ENCODE assay signal across 25 mouse cellular contexts in the genomic region with DNA sequence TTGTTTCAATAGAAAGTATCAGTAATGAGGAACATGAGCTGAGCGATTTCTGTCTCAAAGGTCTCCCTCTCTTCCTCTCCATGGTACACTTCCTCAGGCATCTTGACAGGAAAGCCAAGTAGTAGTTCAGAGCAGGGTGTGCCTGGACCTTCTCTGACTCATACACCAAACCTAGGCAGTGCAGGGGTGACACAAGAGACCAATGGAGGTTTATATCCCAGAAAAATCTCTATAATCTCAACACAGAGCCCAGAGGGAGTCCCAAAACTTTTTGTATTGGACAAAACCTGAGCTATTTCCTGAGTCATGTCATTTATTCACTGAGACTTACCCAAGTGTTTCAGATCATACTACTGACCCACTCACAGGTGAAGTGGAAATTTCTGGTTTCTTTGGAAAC. TPM values are rescaled to one million over a fixed set of nuclear protein-coding genes. Genes with fewer than 3 reads are reported as not detected.
A peak's percentile ranks its signal among the peaks of the same experiment; 100 is the strongest.
DNase-seq lines count a peak whose midpoint lies in the region; ATAC-seq lines count a peak whose summit lies in the region.
"Had no signal": no experiment of that assay in that cellular context is flagged by ENCODE, and none has a peak within 500 bp of the region (broad histone marks: within the 10 kb centered on the region; RNA-seq: fewer than 3 reads in every experiment).

A gene (minus strand): TSS at position 101 of the 400 bp plus-strand sequence.

- H3K4me1 ChIP-seq in midbrain, embryonic 11.5 days (ENCODE audit: control insufficient read depth, insufficient read depth, low read length), result no peaks in the 10 kb centered on the region
- H3K4me1 ChIP-seq in midbrain, embryonic 10.5 days, result peaks cover 2% of the 10 kb centered on the region; the same call in 1 of the 2 replicates

- no peaks in the 10 kb centered on the region for H3K9me3 ChIP-seq in midbrain, embryonic 11.5 days (ENCODE audit: control insufficient read depth, low read length)
- no peaks in the 10 kb centered on the region for H3K9me3 ChIP-seq in midbrain, embryonic 10.5 days (replicated peaks)
- H3K9me3 ChIP-seq: G1E had no signal

- intact Hi-C loops in heart, postnatal 10 days (cut with DNase I), result no loop called here

- no peak within 1 kb of the TSS for H3K27ac ChIP-seq in midbrain, embryonic 11.5 days (ENCODE audit: low read depth, low read length)
- H3K27ac ChIP-seq in midbrain, embryonic 10.5 days (replicated peaks), result no peak within 1 kb of the TSS

- H3K27me3 ChIP-seq in midbrain, embryonic 11.5 days (ENCODE audit: control insufficient read depth, insufficient read depth, low read length), result no peaks in the 10 kb centered on the region
- H3K27me3 ChIP-seq in midbrain, embryonic 10.5 days (ENCODE audit: low read depth, poor library complexity, severe bottlenecking), result no peaks in the 10 kb centered on the region

- H3K4me3 ChIP-seq in midbrain, embryonic 11.5 days (ENCODE audit: low read depth, low read length), result no peak within 1 kb of the TSS
- no peak within 1 kb of the TSS for H3K4me3 ChIP-seq in midbrain, embryonic 10.5 days

- 94% methylated on average over 1 of the region's 1 CpGs for WGBS in midbrain, embryonic 11.5 days
- WGBS in midbrain, embryonic 10.5 days, result 87% methylated on average over 1 of the region's 1 CpGs

- ATAC-seq in midbrain, embryonic 11.5 days (ENCODE audit: low FRiP score), result no peak
- ATAC-seq: activated CD4-positive, CD25-positive, alpha-beta regulatory T cell, adult 4 months; CD4-positive, CD25-positive, alpha-beta regulatory T cell, adult 4 months; Patski had no signal

- no peak within 1 kb of the TSS for H3K4me2 ChIP-seq in midbrain, embryonic 11.5 days

- DNase-seq in heart, adult 11 months, result peak; percentile 1
- no peak for DNase-seq in heart, postnatal 10 days
- DNase-seq in midbrain, embryonic 11.5 days (ENCODE audit: low spot score, missing footprints), result peak; percentile 21
- DNase-seq in midbrain, embryonic 10.5 days (ENCODE audit: low spot score), result no peak
- DNase-seq: adrenal gland, adult 2 months; adrenal gland, adult 8-10 months; adrenal gland, postnatal 10 days; adrenal gland, postnatal 14 days; adrenal gland, postnatal 25 days; adrenal gland, postnatal 36 days; B cell, adult 2 months; cerebellum, adult 11 months; cerebellum, adult 11-12 months; cerebellum, adult 18-20 months had no signal

- no peaks in the 10 kb centered on the region for H3K36me3 ChIP-seq in midbrain, embryonic 11.5 days (ENCODE audit: control insufficient read depth, insufficient read depth, low read length)
- H3K36me3 ChIP-seq in midbrain, embryonic 10.5 days, result no peaks in the 10 kb centered on the region
- H3K36me3 ChIP-seq: G1E had no signal

- H3K9ac ChIP-seq in midbrain, embryonic 11.5 days (ENCODE audit: low read length), result no peak within 1 kb of the TSS

RNA-seq across cellular contexts. Expression of the gene that starts here (rescaled TPM):
- not detected for total RNA-seq in heart, postnatal 10 days (2021)
- polyA plus RNA-seq in midbrain, embryonic 11.5 days (2014; fragmentation: Nextera tagmentation; extraction: Ambion mirVana), result not detected in 2 replicates
- polyA plus RNA-seq in midbrain, embryonic 10.5 days (2016; fragmentation: Nextera tagmentation; extraction: Ambion mirVana), result not detected in 2 replicates
- total RNA-seq: adrenal gland, adult 18-20 months; adrenal gland, adult 2 months; adrenal gland, adult 8-10 months; adrenal gland, postnatal 10 days; adrenal gland, postnatal 14 days; adrenal gland, postnatal 25 days; adrenal gland, postnatal 36 days; adrenal gland, postnatal 4 days; CH12.LX; ES-E14; MEL had no signal
- polyA plus RNA-seq: activated CD4-positive, CD25-positive, alpha-beta regulatory T cell, adult 4 months; adrenal gland, adult 2 months; brain, embryonic 14.5 days; C2C12; CD4-positive, CD25-positive, alpha-beta regulatory T cell, adult 4 months; G1E; Patski had no signal

Comparison
In these comparisons a context has a peak if more than half of its experiments do, and no peak if none do; other contexts are left out.
1. Peak in DNase-seq in midbrain, embryonic 11.5 days; RNA of the gene not detected or under 1 TPM.